Comparison of ENCODE assay signal across 18 mouse cellular contexts in the genomic region with DNA sequence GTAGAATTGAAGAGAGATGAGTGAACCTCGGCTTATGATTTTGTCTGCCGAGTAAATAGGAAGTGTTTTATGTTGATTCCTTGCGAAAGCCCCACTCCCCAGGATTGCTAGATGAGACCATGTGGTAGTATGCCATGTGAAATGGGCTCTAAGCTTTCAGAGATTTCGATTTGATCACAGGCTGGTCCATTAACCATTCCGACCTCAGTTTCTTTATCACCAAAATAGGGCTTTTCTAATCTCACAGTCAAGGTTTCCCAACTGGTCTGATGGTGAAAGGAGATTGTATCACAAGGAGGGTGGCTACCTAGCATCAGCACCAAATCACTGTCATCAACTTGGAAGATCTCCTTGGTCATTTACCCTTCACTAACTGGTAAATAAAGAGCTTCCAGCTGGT.
DNase-seq lines count a peak whose midpoint lies in the region; ATAC-seq and TF ChIP-seq lines count a peak whose summit lies in the region.
"Had no signal": no experiment of that assay in that cellular context is flagged by ENCODE, and none has a peak within 500 bp of the region (broad histone marks: within the 10 kb centered on the region; RNA-seq: fewer than 3 reads in every experiment).

No protein-coding gene starts in this region.

- no peak overlapping the region for H3K4me2 ChIP-seq in forebrain, embryonic 13.5 days
- H3K4me2 ChIP-seq in forebrain, embryonic 14.5 days (ENCODE audit: low read length): no peak overlapping the region
- H3K4me2 ChIP-seq in forebrain, embryonic 16.5 days (ENCODE audit: low read length): no peak overlapping the region
- H3K4me2 ChIP-seq in midbrain, embryonic 14.5 days (ENCODE audit: low read length): no peak overlapping the region
- H3K4me2 ChIP-seq: limb, embryonic 15.5 days; liver, embryonic 15.5 days; stomach, embryonic 15.5 days had no signal

- no peak for TF ChIP-seq CTCF in left cerebral cortex, adult 2 months (IDR thresholded peaks at IDR 0.05)

- no peak for ATAC-seq in forebrain, embryonic 13.5 days
- no peak for ATAC-seq in forebrain, embryonic 14.5 days
- ATAC-seq in forebrain, embryonic 16.5 days: no peak
- ATAC-seq in midbrain, embryonic 14.5 days (ENCODE audit: low FRiP score, low TSS enrichment): no peak
- ATAC-seq: activated CD4-positive, CD25-positive, alpha-beta regulatory T cell, adult 4 months had no signal

- no peak overlapping the region for H3K4me3 ChIP-seq in forebrain, embryonic 13.5 days
- H3K4me3 ChIP-seq in forebrain, embryonic 14.5 days (ENCODE audit: low read depth, low read length): no peak overlapping the region
- H3K4me3 ChIP-seq in left cerebral cortex, adult 2 months: no peak overlapping the region
- H3K4me3 ChIP-seq in forebrain, embryonic 16.5 days (replicated peaks; ENCODE audit: low read length): no peak overlapping the region
- no peak overlapping the region for H3K4me3 ChIP-seq in midbrain, embryonic 14.5 days (replicated peaks; ENCODE audit: low read depth, low read length)
- H3K4me3 ChIP-seq: limb, embryonic 15.5 days; liver, embryonic 15.5 days; stomach, embryonic 15.5 days had no signal

- intact Hi-C loops in left cerebral cortex, adult 2 months (cut with DNase I): loop anchor here (5.0 kb wide), 1 partner anchor 419 kb away; no protein-coding TSS in a partner anchor
- intact Hi-C loops in left cerebral cortex, postnatal 4 days (cut with DNase I): no loop called here

- no peak for DNase-seq in forebrain, embryonic 14.5 days (ENCODE audit: low spot score)
- DNase-seq in left cerebral cortex, adult 2 months (ENCODE audit: extremely low spot score in 1 of 2, low spot score in 2 of 2): no peak
- no peak for DNase-seq in left cerebral cortex, postnatal 4 days
- no peak for DNase-seq in midbrain, embryonic 14.5 days
- no peak for DNase-seq in thymus, postnatal 25 days
- no peak for DNase-seq in adipocyte (ENCODE audit: low spot score)
- DNase-seq: adrenal gland, postnatal 25 days; cerebellum, adult 2 months; cerebellum, postnatal 36 days; kidney, adult 11 months; right cerebral cortex, postnatal 25 days had no signal

- 88% methylated on average over 5 of the region's 5 CpGs for WGBS in forebrain, embryonic 13.5 days
- WGBS in forebrain, embryonic 14.5 days: 91% methylated on average over 5 of the region's 5 CpGs
- 88% methylated on average over 5 of the region's 5 CpGs for WGBS in forebrain, embryonic 16.5 days
- 93% methylated on average over 5 of the region's 5 CpGs for whole genome bisulfite sequencing in midbrain, embryonic 14.5 days

- no peaks in the 10 kb centered on the region for H3K36me3 ChIP-seq in forebrain, embryonic 13.5 days (ENCODE audit: poor library complexity, severe bottlenecking)
- H3K36me3 ChIP-seq in forebrain, embryonic 14.5 days (ENCODE audit: control insufficient read depth, insufficient read depth, low read length): no peaks in the 10 kb centered on the region
- no peaks in the 10 kb centered on the region for H3K36me3 ChIP-seq in forebrain, embryonic 16.5 days (ENCODE audit: control insufficient read depth, insufficient read depth)
- no peaks in the 10 kb centered on the region for H3K36me3 ChIP-seq in midbrain, embryonic 14.5 days (ENCODE audit: control insufficient read depth, insufficient read depth, low read length)
- H3K36me3 ChIP-seq: G1E; limb, embryonic 15.5 days; liver, embryonic 15.5 days; stomach, embryonic 15.5 days had no signal

- H3K4me1 ChIP-seq in forebrain, embryonic 13.5 days: peaks cover 48% of the 10 kb centered on the region
- peaks cover 24% of the 10 kb centered on the region for H3K4me1 ChIP-seq in forebrain, embryonic 14.5 days (ENCODE audit: control insufficient read depth, insufficient read depth, low read length)
- H3K4me1 ChIP-seq in forebrain, embryonic 16.5 days (replicated peaks; ENCODE audit: control insufficient read depth, insufficient read depth, low read length): peaks cover 39% of the 10 kb centered on the region
- H3K4me1 ChIP-seq in midbrain, embryonic 14.5 days (ENCODE audit: control insufficient read depth, insufficient read depth, low read length): peaks cover 22% of the 10 kb centered on the region
- H3K4me1 ChIP-seq: liver, embryonic 15.5 days had no signal

- no peaks in the 10 kb centered on the region for H3K9me3 ChIP-seq in forebrain, embryonic 13.5 days (replicated peaks)
- no peaks in the 10 kb centered on the region for H3K9me3 ChIP-seq in forebrain, embryonic 14.5 days (replicated peaks; ENCODE audit: control insufficient read depth, low read length)
- no peaks in the 10 kb centered on the region for H3K9me3 ChIP-seq in forebrain, embryonic 16.5 days (ENCODE audit: control insufficient read depth, low read length)
- no peaks in the 10 kb centered on the region for H3K9me3 ChIP-seq in midbrain, embryonic 14.5 days (ENCODE audit: control insufficient read depth, low read length)
- H3K9me3 ChIP-seq: G1E; limb, embryonic 15.5 days; liver, embryonic 15.5 days; stomach, embryonic 15.5 days had no signal

- no peaks in the 10 kb centered on the region for H3K27me3 ChIP-seq in forebrain, embryonic 13.5 days
- no peaks in the 10 kb centered on the region for H3K27me3 ChIP-seq in forebrain, embryonic 14.5 days (replicated peaks; ENCODE audit: control insufficient read depth, insufficient read depth, low read length)
- no peaks in the 10 kb centered on the region for H3K27me3 ChIP-seq in forebrain, embryonic 16.5 days (replicated peaks; ENCODE audit: control insufficient read depth, insufficient read depth, low read length)
- H3K27me3 ChIP-seq in midbrain, embryonic 14.5 days (ENCODE audit: control insufficient read depth, insufficient read depth, low read length): no peaks in the 10 kb centered on the region
- H3K27me3 ChIP-seq: limb, embryonic 15.5 days; liver, embryonic 15.5 days; stomach, embryonic 15.5 days had no signal

- no peak overlapping the region for H3K9ac ChIP-seq in forebrain, embryonic 13.5 days
- H3K9ac ChIP-seq in forebrain, embryonic 14.5 days (ENCODE audit: low read length): no peak overlapping the region
- H3K9ac ChIP-seq in forebrain, embryonic 16.5 days (replicated peaks; ENCODE audit: low read depth, low read length): no peak overlapping the region
- H3K9ac ChIP-seq in midbrain, embryonic 14.5 days (replicated peaks; ENCODE audit: low read length): no peak overlapping the region
- H3K9ac ChIP-seq: limb, embryonic 15.5 days; liver, embryonic 15.5 days; stomach, embryonic 15.5 days had no signal

- H3K27ac ChIP-seq in forebrain, embryonic 13.5 days: peak overlapping the region; percentile 77; the same call in 1 of the 2 replicates
- H3K27ac ChIP-seq in forebrain, embryonic 14.5 days (ENCODE audit: low read depth, low read length): no peak overlapping the region
- peak overlapping the region; percentile 75 for H3K27ac ChIP-seq in left cerebral cortex, adult 2 months
- H3K27ac ChIP-seq in forebrain, embryonic 16.5 days (ENCODE audit: low read length): peak overlapping the region; percentile 80; the same call in 1 of the 2 replicates
- H3K27ac ChIP-seq in midbrain, embryonic 14.5 days (replicated peaks; ENCODE audit: low read depth, low read length): peak overlapping the region; percentile 79; the same call in 1 of the 2 replicates
- H3K27ac ChIP-seq: liver, embryonic 15.5 days; stomach, embryonic 15.5 days had no signal
